Mouse (Mus musculus): ENCODE measurements around the gene Rad17.

Rad17 gene

GRCm38 (mm10) chr13:100616181-100617087 is 34.4 kb downstream of the Rad17 start, which contains the start of gene Marveld2:
Gene Marveld2, minus strand, starts transcription at chr13:100616971.
- DNase-seq (ENCODE audit: low spot score in 2 of 2), result peak in 1 of 2 experiments; percentile 10

DNA sequence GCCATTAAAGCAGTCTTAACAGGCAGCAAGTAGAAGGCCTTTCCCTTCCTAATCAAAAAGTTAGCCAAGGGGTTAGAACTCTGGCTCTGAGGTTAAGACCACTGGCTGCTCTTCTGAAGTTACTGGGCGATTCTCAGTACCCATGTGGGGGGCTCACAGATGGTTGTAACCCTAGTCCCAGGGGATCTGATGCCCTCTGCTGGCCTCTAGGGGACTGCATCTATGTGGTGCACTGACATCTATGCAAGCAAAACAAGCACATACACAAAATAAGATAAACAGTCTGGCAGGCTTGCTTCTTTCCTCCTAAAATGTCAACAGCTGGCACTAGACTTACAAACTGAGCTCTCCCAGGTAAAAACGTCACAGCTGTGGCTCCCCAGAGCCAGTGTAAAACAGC is 37.9 kb downstream of the Rad17 start:
- DNase-seq (ENCODE audit: low spot score in 2 of 2), result no peak

DNA sequence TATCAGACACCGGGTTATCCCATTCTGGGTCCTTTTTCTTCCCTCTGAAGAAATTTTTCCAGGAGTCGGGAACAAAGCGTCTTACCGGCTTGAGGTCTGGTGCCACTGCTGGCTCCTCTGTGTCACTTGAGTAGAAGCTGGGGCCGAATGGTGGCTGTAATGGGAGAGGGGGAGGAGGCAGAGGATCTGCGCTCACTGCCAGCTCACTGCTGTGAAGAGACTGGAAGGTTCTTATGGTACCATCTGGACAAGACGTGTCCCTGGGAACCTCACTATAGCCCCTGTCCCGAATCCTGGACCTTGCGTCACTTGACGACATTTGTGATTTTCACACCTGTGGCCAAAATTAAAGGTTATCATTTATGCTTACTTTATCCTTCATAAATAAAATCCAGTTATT is 38.6 kb downstream of the Rad17 start:
- DNase-seq (ENCODE audit: low spot score in 2 of 2), result no peak

DNA sequence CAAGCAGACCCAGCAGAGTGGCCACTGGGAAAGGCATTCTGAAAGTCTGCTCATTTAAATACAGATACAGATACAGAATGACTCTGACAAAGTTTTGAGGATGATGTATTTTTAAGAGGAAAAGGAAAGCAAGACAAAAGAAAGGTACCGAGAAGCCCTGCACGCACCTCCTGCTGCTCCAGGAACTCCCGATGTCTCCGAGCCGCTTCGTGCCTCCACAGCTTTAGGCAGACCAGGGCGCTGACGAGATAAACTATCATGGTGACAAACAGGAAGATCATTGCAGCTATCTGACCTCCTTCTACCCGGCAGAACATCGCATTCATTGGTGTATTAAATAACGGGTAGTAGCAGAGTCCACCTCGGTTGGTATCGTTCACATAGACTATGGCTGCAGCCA is 39.6 kb downstream of the Rad17 start:
- no peak for DNase-seq (ENCODE audit: low spot score in 2 of 2)

GRCm38 (mm10) chr13:100607756-100608155 is 43.1 kb downstream of the Rad17 start:
- no peak for DNase-seq (ENCODE audit: low spot score in 2 of 2)

- DNase-seq (ENCODE audit: low spot score in 2 of 2), result no peak
Observed at GRCm38 (mm10) chr13:100605845-100606244, 45.0 kb downstream of the Rad17 start.

GRCm38 (mm10) chr13:100603738-100604095 is 47.1 kb downstream of the Rad17 start:
- DNase-seq (ENCODE audit: low spot score in 2 of 2), result no peak

DNA sequence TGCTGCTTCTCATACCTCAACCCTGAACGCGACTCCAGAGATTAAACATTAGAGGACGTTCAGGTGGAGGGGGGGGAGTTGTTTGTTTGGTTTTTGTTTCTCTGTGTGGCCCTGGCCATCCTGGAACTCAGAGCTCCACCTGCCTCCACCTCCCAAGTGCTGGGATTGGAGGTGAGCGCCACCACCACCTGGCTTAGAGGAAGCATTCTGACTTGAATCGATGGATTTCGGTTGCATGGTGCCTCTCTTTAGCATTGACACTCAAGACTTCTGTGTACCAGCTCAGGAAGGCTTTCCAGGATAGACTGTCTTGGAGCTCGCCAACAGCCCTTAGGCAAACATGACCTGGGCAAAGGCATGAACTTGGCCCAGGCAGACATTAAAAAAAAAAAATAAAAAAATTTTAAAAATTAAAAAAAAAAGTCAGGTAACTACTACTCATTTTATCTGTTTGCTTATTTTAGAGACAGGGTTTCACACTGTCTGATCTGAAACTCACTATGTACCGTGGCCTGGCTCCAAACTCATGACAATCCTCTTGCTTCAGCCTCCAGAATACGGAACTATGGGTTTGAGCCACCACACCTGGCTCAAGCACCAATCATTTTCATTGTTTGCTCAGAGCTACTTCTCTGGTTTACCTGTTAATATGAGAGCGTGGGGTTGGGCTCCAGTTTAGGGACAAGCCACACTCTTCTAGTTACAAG is 47.7 kb downstream of the Rad17 start:
- DNase-seq (ENCODE audit: low spot score in 2 of 2), result no peak

DNA sequence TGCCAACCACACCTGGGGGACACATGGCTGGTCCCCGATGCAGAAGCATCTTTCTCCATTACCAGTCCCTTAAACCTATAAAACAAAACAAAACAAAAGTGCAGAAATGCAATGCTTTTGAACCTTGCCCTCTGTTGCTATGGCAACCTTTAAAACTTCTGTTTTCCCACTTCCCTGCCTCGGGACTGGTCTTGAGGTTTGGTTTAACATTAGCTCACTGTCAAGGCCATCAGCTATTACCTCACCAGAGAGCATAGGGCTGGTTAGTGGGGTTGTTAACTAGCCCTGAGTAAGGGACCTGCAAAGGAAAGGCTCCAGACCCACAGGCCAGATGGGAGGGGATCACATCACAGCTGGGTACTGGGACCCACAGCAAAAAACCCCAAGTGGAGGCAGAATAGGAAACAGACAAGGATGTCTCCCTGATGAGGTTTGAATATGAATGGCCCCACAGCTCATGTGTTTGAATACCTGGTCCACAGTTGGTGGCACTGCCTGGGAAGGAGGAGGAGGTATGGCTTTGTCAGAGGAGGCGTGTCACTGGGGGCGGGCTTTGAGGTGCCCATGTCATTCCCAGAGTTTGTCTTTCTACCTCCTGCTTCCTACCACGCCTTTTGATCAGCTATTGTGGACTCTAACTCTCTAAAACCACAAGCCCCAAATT is 48.5 kb downstream of the Rad17 start:
- DNase-seq (ENCODE audit: low spot score in 2 of 2), result no peak

DNA sequence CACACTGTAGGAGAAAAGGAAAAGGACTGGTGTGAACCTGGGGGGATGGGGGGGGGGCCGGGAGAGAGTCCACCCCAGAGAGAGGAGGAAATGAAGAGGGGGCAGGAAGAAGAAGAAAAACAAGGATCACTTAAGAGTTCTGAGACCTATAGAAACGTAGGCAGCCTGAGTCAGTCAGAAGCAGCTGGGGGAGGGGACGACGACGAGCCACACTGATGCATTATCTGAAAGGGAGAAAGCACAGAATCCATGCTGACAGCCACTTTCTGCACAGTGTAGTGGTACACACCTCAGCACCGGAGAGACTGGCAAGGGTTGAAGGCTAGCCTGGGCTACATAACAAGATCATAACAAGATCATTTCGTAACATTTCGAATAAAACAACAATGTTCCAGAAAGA is 49.8 kb downstream of the Rad17 start:
- no peak for DNase-seq (ENCODE audit: low spot score in 2 of 2)

DNA sequence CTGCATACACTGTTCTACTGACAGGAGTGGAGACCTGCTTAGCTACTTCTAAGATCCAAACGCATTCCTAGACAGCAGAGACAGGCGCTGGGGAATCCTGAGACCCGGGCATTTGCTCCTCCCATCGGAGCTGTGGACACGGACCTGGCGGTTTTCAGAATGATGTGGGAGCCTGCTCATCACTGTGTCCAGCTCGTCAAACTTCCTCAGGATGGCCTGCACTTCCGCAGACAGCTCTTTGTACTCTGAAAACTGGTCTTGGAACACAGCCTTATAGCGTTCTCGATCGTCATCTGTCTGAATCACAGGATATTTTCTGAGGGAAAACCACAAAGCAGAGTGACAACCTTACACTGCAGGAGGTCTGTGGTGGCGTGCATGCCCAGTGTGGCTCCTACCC is 50.5 kb downstream of the Rad17 start:
- no peak for DNase-seq (ENCODE audit: low spot score in 2 of 2)

GRCm38 (mm10) chr13:100597284-100597683 is 53.6 kb downstream of the Rad17 start:
- no peak for DNase-seq (ENCODE audit: low spot score in 2 of 2)

DNA sequence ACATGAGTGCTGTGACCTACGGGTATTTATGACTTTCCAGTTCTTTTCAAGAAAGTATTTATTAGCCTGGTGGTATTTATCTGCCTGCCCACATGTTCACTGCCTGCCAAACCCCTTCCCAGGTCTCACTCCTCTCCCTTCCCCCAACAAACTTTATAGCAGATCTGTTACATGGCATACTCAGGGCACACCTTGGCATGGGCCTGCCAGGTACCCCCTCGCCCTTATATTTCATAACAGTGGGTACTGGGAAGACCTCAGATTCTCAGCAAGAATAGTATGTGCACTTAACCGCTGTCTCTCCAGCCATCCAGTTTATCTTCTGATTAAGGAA is 55.3 kb downstream of the Rad17 start:
- no peak for DNase-seq (ENCODE audit: low spot score in 2 of 2)

- no peak for DNase-seq (ENCODE audit: low spot score in 2 of 2)
Observed at GRCm38 (mm10) chr13:100594838-100595551, 55.9 kb downstream of the Rad17 start.

- DNase-seq (ENCODE audit: low spot score in 2 of 2), result peak in 1 of 2 experiments; percentile 25
Observed at GRCm38 (mm10) chr13:100594041-100594792, 56.6 kb downstream of the Rad17 start.

GRCm38 (mm10) chr13:100588646-100589045 is 62.2 kb downstream of the Rad17 start:
- DNase-seq (ENCODE audit: low spot score in 2 of 2), result no peak

DNA sequence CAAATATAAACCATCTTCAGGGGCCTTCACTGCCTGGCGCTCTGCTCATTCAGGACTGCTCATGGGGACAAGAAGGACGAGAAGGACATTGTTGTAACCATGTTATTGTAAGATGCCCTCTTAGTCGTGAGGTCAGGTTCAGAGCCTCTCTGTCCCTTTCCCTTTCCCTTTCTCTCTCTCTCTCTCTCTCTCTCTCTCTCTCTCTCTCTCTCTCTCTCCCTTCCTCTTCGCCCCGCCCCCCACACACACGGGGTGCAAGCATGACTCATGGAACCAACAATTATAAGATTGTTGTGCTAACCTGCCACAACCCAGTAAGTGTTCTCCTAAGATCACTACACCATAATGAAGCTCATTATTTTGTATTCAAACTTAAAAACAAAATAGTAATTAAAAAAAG is 68.7 kb downstream of the Rad17 start:
- no peak for DNase-seq (ENCODE audit: low spot score in 2 of 2)

DNA sequence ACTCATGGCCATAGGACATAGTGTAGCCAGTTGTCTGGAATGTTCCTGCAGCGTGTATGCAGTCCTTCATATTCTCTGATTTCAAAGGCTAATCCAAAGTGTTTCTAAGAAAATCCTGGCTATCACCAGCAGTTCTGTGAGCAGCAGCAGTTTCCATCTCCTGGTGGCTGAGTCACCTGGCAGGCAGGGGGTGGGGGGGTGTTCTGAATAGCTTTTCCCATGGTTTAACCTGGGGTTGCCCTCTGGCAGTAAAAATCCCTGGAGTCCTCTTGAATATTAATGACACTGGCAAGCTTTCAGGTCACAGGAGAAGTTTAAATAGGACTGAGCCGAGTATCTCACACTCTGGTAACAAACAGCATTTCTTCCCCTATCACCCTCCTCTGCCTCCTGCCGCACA is 69.2 kb downstream of the Rad17 start:
- no peak for DNase-seq (ENCODE audit: low spot score in 2 of 2)

DNA sequence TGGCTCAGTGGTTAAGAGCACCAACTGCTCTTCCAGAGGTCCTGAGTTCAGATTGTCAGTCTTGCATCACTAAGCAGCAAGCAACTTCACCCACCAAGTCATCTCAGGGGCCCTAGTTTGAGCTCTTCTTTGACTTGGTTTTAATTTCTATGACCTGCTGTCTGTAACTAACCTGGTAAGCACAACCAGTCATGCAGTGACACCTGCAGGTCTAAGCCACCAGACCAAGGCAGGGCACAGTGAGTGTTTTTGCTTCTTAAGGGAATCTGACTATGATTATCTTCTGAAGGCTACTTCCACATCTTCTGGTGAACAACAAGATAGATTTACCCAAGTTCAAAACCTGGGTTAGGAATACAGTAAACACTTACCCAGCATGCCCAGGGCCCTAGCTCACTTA is 70.9 kb downstream of the Rad17 start:
- no peak for DNase-seq (ENCODE audit: low spot score in 2 of 2)

GRCm38 (mm10) chr13:100579220-100579619 is 71.6 kb downstream of the Rad17 start:
- no peak for DNase-seq (ENCODE audit: low spot score in 2 of 2)

DNA sequence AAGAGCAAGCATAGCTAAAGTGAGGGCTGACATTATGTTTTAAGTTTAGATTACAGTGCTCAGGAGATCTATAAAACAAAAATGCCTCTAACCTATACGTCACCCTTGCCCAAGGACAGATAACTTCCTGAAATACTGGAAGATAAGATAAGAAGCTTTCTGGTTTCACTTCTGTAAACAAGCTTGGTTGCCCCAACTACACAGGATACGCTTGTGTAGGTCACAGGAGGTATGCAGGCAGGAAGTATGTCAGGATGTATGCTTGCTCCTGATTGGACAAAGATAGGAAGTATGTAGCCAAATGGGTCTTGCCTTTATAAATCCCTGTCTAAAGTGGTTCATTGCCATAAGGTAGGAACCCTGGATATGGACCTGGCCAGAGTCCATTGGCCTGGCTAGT is 74.9 kb downstream of the Rad17 start:
- DNase-seq (ENCODE audit: low spot score in 2 of 2), result no peak

Data from right cerebral cortex, postnatal 36 days (tissue).